Mouse (Mus musculus) gastrocnemius, postnatal 25 days (tissue): ENCODE data around the gene Klhl22. TPM values are rescaled to one million over a fixed set of nuclear protein-coding genes. Genes with fewer than 3 reads are reported as not detected.
"Not testable (repeated sequence)": the region's sequence is repeated elsewhere in the genome, so short reads cannot be mapped to it uniquely, and the experiment has no call there.

Experiments
- DNase-seq: peaks from one replicate; pipeline ENCODE4 v3.0.0; 2022
- long read RNA-seq, 2 experiments: library from polyadenylated mRNA; stranded (forward); transcript quantifications; one replicate each; pipeline ENCODE4 v2.0.0; 2021
- total RNA-seq, 2 experiments: library from RNA; stranded (reverse); gene quantifications; 1 replicate in 1 of 2; 2 replicates in 1 of 2; pipeline ENCODE4 v1.2.3; 2021

Klhl22 gene
- 10 to 100 TPM; 15.4 to 18.8 TPM for total RNA-seq
- long read RNA-seq, experiment 1, transcript Klhl22-207 (7 exons, 2,544 nt), result major isoform, 6 of 84 reads
- long read RNA-seq, experiment 1, partial matches to known transcripts, result 68 of 84 reads
- long read RNA-seq, experiment 1, other reads (novel, unspliced or antisense), result 10 of 84 reads
- long read RNA-seq, experiment 2, transcript Klhl22-207 (7 exons, 2,544 nt), result major isoform, 7 of 93 reads
- long read RNA-seq, experiment 2, partial matches to known transcripts, result 65 of 93 reads
- long read RNA-seq, experiment 2, other reads (novel, unspliced or antisense), result 20 of 93 reads

DNA sequence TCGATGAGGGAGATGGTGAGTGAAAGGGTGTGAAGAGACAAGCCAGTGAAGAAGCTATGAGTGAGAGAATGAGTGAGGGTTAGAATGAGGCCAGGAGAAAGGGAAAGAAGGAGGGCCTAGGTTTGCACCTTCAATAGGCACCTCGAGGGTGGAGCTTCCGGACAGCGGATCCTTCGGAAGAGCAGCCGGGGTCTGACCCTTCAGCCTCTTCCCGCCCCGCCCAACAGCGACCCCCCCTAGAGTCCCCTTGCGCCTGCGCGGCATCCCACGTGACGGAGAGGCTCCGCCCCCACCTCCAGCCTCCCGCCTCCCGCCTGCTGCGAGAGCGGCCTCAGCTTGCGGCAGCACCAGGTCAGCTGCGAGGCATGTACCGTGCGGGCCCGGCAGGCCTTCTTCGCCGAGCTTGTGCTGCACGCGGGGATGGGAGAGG lies at the start of gene Klhl22:
Gene Klhl22 (plus strand): TSS at position 275 of the 430 bp plus-strand sequence.
- DNase-seq, result peak; percentile 91

DNA sequence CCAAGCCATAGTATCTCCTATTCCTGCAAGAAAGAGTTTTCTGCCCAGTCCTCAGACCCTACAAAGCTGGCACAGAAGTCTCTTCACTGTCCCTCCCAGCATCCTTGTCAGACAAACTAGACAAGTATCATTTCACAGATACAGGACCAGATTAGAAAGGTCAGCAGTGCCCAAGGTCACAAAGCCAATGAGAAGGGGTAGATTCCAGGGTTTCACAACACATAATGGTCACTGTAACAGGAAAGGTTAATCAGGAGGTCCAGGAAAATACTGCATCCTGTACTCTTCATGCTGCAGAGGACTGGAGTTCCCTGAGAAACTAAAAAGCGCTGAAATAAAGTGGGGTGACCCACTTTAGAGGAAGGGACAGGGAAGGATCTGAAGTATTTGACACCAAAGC lies 41.6 kb upstream of the Klhl22 start:
- no peak for DNase-seq

- DNase-seq, result no peak
Measured at GRCm38 (mm10) chr16:17721114-17721808, 38.2 kb upstream of the Klhl22 start.

- DNase-seq, result no peak
Measured at GRCm38 (mm10) chr16:17721822-17722460, 37.5 kb upstream of the Klhl22 start.

DNA sequence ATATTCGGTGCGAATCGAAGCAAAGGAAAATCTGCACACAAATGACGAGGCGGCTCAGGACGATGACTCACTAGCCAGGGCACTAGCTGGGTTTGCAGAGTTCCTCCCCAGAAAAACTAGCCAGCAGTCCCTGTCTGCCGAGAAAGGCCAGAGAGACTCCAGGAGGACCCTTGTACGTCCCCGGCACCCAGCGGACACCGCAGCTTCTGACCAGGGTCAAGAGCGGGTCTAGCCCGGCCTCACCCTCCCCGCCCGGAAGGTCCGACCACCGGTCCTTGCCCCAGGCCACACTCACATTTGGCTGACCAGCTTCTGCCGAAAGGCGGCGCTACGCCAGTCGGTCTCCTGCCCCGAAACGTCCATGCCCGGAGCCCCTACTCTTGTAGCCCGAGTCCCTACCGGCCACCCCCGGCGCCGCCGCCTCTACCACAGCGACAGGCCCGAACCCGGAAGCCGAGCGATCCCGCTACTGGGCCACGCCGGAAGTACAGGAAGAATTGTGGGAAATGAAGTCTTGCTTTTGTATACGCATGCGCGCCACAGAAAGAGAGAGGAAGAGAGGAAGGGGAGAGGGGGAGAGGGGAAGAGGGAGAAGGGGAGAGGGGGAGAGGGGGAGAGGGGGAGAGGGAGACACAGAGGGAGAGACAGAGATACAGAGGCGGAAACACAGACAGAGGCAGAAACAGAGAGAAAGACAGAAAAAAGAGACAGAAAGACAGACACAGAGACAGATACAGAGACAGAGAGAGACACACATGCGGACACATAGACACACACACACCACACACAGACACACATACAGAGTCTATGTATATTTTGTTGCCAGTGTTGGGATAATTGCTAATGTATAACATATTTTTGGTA lies 36.7 kb upstream of the Klhl22 start:
- peak; percentile 86 for DNase-seq

DNA sequence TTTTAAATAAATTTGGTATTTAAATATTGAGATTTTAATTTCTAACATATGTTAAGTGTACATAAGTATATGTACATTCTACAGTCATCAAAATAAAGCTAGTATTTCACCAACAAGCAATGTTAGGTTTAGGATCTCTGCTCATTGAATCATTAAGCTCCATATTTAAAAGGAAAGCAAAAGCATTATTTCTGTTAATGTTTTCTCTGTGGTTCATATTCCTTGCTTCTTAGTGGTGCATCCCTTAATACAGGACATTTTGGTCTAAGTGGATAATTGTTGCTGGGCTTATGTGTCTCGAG lies 36.1 kb upstream of the Klhl22 start:
- DNase-seq, result no peak

- DNase-seq, result no peak
Measured at GRCm38 (mm10) chr16:17724448-17724847, 35.0 kb upstream of the Klhl22 start.

GRCm38 (mm10) chr16:17727179-17727861 lies 32.1 kb upstream of the Klhl22 start:
- DNase-seq, result peak; percentile 20

GRCm38 (mm10) chr16:17729974-17730373 lies 29.4 kb upstream of the Klhl22 start:
- no peak for DNase-seq

GRCm38 (mm10) chr16:17732021-17732420 lies 27.4 kb upstream of the Klhl22 start:
- no peak for DNase-seq

GRCm38 (mm10) chr16:17732431-17732830 lies 27.0 kb upstream of the Klhl22 start:
- DNase-seq, result no peak

DNA sequence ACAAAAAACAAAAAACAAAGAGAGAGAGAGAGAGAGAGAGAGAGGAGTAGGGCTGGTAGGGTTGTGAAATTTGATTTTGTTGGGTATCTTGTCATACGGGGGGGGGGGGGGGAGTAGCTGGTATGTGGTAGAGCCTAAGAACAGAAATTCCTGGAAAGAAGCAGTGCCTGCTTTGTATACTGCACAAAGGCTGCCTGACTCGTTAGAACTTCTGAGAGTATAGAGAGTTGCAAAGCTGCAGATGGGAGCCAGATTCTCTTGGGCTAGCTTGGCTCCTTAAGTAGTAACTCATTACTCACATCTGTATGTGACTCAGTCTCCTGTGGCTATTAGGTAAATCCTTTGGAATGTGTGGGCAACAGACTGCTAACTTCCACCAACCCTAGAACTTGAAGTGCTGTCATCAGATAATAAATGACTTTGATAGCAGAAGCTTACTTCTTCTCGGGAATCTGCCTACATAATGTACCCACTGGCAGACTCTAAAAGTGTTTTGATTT lies 26.5 kb upstream of the Klhl22 start, which contains the start of gene Med15:
Gene Med15 (minus strand): TSS at position 51 of the 500 bp plus-strand sequence.
- DNase-seq, result no peak

GRCm38 (mm10) chr16:17733646-17734045 lies 25.8 kb upstream of the Klhl22 start:
- DNase-seq, result no peak

DNA sequence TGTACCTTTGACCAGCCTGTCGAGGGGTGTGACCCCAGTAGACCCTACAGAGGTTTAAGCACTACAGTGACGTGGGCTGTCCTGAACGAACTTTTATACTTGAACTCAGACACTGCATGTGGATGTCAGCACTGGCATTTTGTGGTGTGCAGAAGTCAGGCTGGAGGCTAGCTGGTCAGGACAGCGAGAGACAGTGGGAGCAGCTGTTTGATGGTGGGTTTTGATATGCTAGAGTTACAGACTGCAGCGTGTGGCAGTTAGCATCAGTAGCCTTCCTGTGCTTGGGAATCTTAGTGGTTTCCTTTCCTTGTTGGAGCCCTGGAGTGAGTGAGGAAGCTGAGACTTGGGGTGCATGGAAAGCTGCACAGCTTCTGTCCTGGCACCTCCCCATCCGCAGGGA lies 24.5 kb upstream of the Klhl22 start:
- DNase-seq, result not testable (repeated sequence)

DNA sequence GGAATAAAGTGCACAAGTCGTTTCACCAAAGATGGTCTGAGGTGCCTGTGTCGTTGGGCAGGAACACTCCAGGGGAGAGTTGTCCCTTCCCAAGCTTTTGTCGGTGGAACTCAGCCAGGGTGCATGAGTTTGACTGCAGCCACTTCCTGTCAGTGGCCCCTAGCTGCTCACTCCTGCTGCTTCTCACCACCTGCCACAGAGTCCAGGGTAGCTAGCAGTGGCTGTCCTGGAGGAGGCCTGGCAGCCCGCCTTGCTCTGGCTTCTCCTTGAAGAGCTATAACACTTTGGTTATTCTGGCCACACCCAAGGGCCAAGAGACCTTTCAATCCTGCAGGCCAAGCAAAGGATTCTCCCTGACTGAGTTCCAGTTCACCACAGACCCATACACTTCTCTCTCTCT lies 23.3 kb upstream of the Klhl22 start:
- no peak for DNase-seq

GRCm38 (mm10) chr16:17740080-17740479 lies 19.3 kb upstream of the Klhl22 start:
- no peak for DNase-seq

DNA sequence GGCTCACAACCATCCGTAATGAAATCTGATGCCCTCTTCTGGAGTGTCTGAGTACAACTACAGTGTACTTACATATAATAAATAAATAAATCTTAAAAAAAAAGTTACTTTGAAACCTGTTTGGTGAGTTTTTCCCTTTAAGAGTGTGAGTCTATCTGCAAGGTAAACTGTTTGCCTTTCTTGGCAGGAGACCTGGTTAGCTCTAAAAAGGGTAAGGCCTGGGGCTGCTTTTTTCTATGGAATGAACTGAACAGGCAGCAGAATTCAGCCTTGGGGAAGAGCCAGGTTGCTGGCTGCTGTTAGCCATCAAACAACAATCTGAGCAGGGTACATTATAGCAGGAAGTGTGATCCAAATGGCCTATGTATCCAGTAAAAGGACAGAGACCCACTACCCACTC lies 16.6 kb upstream of the Klhl22 start:
- no peak for DNase-seq

DNA sequence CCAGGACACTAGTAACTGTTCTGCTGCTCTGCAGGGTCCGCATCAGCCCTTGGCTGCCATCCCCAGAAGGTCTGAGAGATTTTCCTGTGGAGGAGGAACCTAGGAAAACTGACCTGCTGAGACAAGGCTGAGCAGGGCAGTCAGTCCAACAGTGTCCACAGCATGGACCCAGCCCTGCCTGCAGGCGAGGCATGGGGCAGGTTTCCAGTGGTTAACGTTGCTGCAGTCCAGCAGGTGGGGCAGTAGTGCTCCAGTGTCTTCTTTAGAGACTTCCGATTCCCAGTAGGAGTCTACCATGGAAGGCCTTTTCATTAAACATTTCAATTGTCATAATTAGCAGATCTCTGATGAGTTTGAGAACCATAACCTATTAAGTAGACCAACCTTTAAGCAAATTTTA lies 16.1 kb upstream of the Klhl22 start:
- no peak for DNase-seq

GRCm38 (mm10) chr16:17744536-17744935 lies 14.9 kb upstream of the Klhl22 start:
- DNase-seq, result no peak

- no peak for DNase-seq
Measured at GRCm38 (mm10) chr16:17745067-17745466, 14.4 kb upstream of the Klhl22 start.

GRCm38 (mm10) chr16:17753001-17753400 lies 6.4 kb upstream of the Klhl22 start:
- no peak for DNase-seq

DNA sequence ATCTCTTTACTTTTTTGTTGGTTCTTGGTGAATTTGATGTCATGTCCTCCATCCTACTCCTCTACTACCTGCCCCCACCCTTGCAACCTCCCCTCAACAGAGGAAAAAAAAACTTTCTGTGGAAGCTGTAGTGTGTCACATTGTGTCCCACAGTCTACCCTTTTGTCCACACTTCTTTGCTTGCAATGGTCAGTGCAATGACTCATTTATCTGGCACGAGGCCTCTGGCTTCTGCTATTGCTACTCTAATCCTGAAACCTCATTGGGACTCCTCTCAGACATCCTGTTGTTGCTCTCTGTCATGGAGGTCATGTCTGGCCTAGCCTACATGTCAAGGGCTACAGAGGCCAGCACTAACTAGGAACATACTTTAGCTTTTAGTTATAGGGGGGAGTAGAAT lies 5.7 kb upstream of the Klhl22 start:
- no peak for DNase-seq
